Mouse (Mus musculus): ENCODE measurements around the gene Pdx1. TPM values are rescaled to one million over a fixed set of nuclear protein-coding genes. Genes with fewer than 3 reads are reported as not detected.

Pdx1 gene
- polyA plus RNA-seq, 1 experiment from 2014 or later: not detected

DNA sequence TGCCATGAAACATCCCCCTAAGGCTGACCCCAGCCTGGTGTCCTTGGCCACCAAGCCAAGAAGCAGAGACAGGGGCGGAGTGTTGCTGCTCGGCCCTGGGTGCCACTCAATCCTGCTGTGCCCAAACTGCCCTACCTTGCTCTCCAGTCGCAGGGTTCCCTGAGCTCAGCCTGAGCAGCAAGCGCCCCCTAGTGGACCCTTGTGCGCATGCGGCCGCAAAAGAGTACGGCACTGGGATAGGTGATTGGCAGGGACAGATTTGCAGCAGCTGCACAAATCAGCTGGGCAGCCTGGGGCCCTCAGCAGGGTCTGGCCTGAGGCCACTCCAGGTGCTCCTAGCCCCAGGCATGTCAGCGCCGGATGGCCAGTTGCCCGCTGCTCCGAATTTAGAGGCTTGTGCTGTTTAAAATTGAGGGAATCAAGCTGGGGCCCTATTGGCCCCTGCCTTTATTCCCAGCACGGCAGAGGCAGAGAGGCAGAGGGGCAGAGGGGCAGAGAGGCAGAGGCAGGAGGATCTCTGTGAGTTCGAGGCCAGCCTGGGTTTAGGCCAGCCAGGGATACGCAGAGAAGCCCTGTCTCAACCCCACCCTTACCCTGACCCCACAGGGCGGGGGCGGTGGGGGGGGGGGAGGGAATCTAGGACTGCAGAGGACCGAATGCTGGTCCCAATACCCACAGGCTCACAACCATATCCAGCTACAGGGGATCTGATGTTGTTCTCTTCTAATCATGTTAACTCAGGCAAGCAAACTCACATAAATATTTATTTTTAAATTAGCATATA is 23.6 kb downstream of the Pdx1 start:
- H3K4me3 ChIP-seq: no peak overlapping the region
- H3K9me3 ChIP-seq: no peaks in the 10 kb centered on the region
- no peak overlapping the region for H3K9ac ChIP-seq
- 18% methylated on average over 18 of the region's 18 CpGs for WGBS
- no peak overlapping the region for H3K4me2 ChIP-seq
- peak; percentile 61 for ATAC-seq (ENCODE audit: low FRiP score)
- peaks cover 81% of the 10 kb centered on the region for H3K27me3 ChIP-seq
- peaks cover 4% of the 10 kb centered on the region; the same call in 1 of the 2 replicates for H3K4me1 ChIP-seq (replicated peaks)
- no peaks in the 10 kb centered on the region for H3K36me3 ChIP-seq
- H3K27ac ChIP-seq: no peak overlapping the region

DNA sequence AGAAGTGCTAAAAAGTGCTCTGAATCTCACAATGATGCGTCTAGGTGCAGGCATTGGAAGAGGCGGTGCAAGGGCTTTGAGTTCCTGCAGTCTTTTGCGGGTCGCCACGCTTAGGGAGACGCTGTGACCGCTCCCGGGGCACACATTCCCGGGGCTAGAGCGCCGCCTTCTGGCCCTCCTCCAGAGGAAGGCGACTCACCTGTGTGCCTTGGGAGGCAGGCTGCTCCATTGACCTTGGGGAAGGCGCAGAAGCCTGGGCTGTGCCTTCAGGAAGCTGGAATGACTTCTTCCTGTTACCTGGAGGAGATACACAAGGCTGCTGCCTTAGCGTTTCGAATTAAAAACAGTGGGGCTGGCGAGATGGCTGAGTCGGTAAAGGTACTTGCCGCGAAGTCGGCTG is 24.4 kb downstream of the Pdx1 start:
- peaks cover 4% of the 10 kb centered on the region; the same call in 1 of the 2 replicates for H3K4me1 ChIP-seq (replicated peaks)
- no peak overlapping the region for H3K27ac ChIP-seq
- no peaks in the 10 kb centered on the region for H3K36me3 ChIP-seq
- no peaks in the 10 kb centered on the region for H3K9me3 ChIP-seq
- ATAC-seq (ENCODE audit: low FRiP score): no peak
- H3K9ac ChIP-seq: no peak overlapping the region
- H3K4me2 ChIP-seq: no peak overlapping the region
- 12% methylated on average over 20 of the region's 20 CpGs for whole genome bisulfite sequencing
- no peak overlapping the region for H3K4me3 ChIP-seq
- H3K27me3 ChIP-seq: peaks cover 85% of the 10 kb centered on the region

DNA sequence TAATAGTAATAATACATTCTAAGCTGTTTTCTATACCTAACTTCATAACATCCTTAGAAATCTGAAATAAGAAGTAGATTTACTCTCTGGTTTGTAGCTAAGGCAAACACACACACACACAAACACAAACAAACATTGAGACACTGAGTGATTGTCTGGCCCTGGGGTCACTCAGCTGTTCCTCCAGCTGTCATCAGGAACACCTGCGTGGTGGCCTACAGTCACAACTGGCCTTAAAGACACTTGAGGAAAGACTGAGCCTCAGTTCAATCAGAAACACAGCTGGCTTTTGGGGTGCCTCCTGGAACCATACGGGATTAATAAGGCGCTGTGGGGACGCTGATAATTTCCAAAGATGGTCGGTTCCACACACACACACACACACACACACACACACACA is 27.5 kb downstream of the Pdx1 start:
- ATAC-seq (ENCODE audit: low FRiP score): no peak
- H3K4me1 ChIP-seq (replicated peaks): peaks cover 11% of the 10 kb centered on the region
- no peak overlapping the region for H3K9ac ChIP-seq
- H3K27ac ChIP-seq: no peak overlapping the region
- no peak overlapping the region for H3K4me3 ChIP-seq
- H3K36me3 ChIP-seq: no peaks in the 10 kb centered on the region
- WGBS: 69% methylated on average over 5 of the region's 5 CpGs
- H3K9me3 ChIP-seq: no peaks in the 10 kb centered on the region
- H3K27me3 ChIP-seq: peaks cover 100% of the 10 kb centered on the region
- H3K4me2 ChIP-seq: no peak overlapping the region

DNA sequence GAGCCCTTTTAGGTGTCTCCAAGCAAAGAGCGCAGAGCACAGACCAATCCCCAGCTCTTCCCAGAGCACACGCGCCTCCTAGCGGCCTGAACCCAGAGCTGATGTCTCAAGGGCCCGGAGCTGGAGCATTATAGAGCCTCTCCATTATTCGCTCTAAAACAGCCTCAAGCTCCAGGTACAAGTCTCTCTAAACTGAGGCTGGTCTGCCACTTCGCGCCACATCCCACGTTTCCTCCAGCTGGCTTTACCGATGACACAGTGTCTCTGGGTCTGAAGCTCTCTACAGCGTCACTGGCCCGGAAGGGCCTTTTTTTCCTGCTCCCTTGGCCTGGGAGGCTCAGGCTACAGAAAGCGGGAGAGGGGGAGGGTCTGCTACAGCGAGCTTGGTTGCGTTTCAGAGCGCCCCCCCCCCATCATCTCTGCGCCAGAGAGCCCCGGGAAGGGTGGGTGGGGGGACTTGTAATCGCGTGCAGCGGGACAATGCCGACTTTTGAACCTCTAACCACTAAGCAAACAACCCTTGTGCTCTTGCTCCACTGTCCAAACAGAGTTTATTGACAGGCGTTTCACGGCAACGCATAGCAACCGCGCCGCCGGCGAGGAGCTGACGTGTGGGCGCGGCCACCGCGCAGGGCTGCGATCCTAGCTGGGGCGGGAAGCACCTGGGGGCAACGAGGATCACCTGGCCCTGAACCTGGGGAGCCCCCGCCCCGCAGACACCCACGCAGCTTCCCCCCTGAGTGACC is 29.7 kb downstream of the Pdx1 start:
- H3K4me1 ChIP-seq (replicated peaks): peaks cover 8% of the 10 kb centered on the region; the same call in 1 of the 2 replicates
- no peak overlapping the region; the same call in 1 of the 2 replicates for H3K4me3 ChIP-seq
- no peaks in the 10 kb centered on the region for H3K36me3 ChIP-seq
- WGBS: under 1% methylated on average over 41 of the region's 41 CpGs
- H3K27ac ChIP-seq: no peak overlapping the region
- H3K4me2 ChIP-seq: peak overlapping the region; percentile 31
- no peak overlapping the region for H3K9ac ChIP-seq
- H3K27me3 ChIP-seq: peaks cover 100% of the 10 kb centered on the region
- H3K9me3 ChIP-seq: no peaks in the 10 kb centered on the region
- no peak for ATAC-seq (ENCODE audit: low FRiP score)

DNA sequence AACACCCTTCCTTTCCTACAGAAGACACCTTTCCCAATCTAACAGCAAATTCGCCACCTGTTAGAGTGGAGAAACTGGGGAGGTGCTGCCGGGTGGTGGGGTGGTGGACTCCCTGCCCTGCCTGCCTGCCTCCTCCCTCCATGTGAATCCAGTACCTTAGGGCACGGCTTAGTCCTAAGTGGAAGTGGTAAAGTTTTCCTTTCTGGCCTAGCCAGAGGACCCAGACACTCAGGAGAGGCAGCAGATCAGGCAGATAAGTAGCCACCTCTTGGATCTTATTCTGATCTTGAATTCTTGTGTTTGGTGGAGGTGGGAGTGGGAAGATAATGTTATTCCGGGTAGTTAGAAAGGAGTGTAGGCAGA is 30.2 kb downstream of the Pdx1 start:
- H3K27me3 ChIP-seq: peaks cover 100% of the 10 kb centered on the region
- no peak overlapping the region for H3K4me2 ChIP-seq
- H3K4me3 ChIP-seq: no peak overlapping the region
- H3K36me3 ChIP-seq: no peaks in the 10 kb centered on the region
- ATAC-seq (ENCODE audit: low FRiP score): no peak
- H3K9me3 ChIP-seq: no peaks in the 10 kb centered on the region
- 5% methylated on average over 4 of the region's 4 CpGs for WGBS
- no peak overlapping the region for H3K9ac ChIP-seq
- peaks cover 13% of the 10 kb centered on the region for H3K4me1 ChIP-seq (replicated peaks)
- H3K27ac ChIP-seq: no peak overlapping the region

DNA sequence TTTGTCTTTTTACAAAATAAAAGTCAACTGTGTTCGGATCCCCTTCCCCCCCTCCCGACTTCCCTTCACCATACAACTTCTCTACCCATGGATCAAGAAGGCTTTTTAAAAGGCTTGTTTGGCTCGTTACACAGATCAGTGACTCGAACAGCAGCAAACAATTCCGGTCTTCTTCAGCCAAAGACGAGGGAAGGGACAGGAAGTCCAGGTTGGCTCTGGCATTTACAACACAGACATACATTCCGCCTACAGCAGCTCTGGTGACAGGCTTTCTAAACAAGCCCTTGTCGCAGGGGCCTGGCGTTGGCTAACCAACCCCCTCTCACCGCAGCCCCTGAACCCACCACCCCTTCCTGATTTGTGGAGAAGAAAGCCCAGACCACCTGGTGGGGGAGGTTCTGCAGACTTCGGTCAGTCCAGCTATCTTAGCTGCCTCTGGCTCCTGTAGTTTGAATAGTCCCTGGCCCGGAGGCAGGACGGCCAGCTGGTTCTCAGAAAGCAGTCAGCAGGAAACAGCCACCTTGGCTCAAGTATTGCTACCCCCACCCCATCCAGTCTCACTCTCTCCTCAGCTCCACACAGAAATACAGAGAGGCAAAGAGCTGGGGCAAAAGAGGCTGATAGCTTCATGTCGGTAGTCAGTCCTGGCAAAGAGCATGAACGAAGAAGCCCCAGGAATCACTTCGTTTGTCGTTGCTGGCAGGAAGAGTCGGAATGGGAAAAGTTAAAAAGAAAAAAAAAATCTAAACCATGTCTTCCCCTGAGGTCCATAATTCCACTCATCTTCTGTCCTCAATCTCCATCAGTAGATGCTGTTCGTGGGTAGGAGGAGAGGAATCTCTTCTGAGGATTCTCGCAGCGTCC is 31.4 kb downstream of the Pdx1 start:
- Histone ChIP-seq H3K4me2 (no peak overlapping the region), H3K9me3 (no peaks in the 10 kb centered on the region), H3K27me3 (peaks cover 100% of the 10 kb centered on the region), H3K4me3 (no peak overlapping the region), H3K36me3 (no peaks in the 10 kb centered on the region), H3K27ac (no peak overlapping the region), H3K9ac (no peak overlapping the region), H3K4me1 (replicated peaks) (peaks cover 16% of the 10 kb centered on the region)
- ATAC-seq (ENCODE audit: low FRiP score): no peak
- 2% methylated on average over 21 of the region's 21 CpGs for WGBS

DNA sequence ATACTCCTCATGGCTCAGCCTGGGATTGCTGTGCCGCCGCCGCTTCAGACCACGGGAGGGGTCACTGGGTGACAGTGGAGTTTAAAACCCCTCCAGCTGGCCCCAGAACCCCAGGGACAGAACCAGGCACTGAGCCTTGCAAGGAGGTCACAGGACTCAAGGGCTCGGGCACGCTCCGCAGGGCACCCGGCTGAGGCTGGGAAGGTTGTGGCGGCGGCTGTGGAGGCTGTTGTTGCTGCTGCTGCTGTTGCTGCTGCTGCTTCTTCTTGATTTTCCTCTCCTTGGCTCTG is 32.0 kb downstream of the Pdx1 start:
- Histone ChIP-seq H3K27me3 (peaks cover 100% of the 10 kb centered on the region), H3K9ac (no peak overlapping the region), H3K4me1 (replicated peaks) (peaks cover 21% of the 10 kb centered on the region), H3K27ac (no peak overlapping the region), H3K4me2 (no peak overlapping the region), H3K36me3 (no peaks in the 10 kb centered on the region), H3K4me3 (no peak overlapping the region), H3K9me3 (no peaks in the 10 kb centered on the region)
- WGBS: 4% methylated on average over 10 of the region's 10 CpGs
- ATAC-seq (ENCODE audit: low FRiP score): no peak

DNA sequence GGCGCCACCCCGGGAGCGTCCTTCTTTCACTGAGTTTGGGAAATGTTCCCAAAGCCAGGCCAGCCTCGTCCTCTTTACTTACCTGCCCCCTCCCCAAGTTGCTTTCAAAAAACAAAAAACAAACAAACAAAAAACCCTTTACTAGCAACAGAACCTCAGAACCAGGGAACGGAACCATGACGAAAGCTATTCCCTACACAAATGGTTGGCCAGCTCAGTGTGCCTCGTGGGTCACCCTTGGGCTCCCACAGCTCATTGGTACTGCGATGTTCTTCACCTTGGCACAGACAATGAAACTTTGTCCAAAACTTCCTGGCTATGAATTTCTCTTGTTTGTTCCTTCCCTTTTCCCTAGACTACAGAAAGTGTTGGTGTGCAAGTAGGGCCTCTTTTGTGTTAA is 32.4 kb downstream of the Pdx1 start:
- Histone ChIP-seq H3K27ac (no peak overlapping the region), H3K27me3 (peaks cover 100% of the 10 kb centered on the region), H3K9me3 (no peaks in the 10 kb centered on the region), H3K4me2 (no peak overlapping the region), H3K4me3 (no peak overlapping the region), H3K36me3 (no peaks in the 10 kb centered on the region), H3K4me1 (replicated peaks) (peaks cover 23% of the 10 kb centered on the region), H3K9ac (no peak overlapping the region)
- no peak for ATAC-seq (ENCODE audit: low FRiP score)
- WGBS: 8% methylated on average over 8 of the region's 8 CpGs

DNA sequence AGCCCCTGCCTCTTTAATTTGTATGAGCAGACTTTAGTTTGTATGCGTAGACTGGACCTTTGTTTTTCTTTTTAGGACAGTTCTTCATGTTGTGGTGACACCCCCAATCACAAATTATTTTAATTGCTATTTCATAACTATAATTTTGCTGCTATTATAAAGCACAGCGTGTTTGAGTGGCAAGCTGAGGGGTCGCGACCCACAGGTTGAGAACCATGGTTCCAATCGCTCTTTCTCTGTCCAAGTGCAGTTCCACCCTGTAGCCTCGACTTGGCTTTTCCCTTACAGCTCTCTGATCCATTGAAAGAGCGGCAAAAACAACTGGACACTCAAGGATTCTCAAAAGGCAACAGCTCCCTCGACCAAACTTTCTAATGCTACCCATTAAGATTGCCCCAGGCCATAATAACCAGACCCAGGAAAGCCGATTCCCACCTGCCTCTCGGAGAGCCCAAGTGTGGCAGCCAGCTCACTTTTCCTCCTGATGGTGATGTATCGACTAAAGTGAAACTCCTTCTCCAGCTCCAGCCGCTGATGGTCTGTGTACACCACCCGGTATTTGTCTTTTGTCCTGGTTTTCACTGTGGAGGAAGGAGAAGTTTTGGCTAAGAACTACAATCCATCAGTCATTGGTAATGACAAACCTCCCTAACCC is 33.1 kb downstream of the Pdx1 start:
- Histone ChIP-seq H3K4me3 (no peak overlapping the region), H3K36me3 (no peaks in the 10 kb centered on the region), H3K9ac (no peak overlapping the region), H3K27ac (no peak overlapping the region), H3K4me2 (no peak overlapping the region), H3K9me3 (no peaks in the 10 kb centered on the region), H3K4me1 (replicated peaks) (peaks cover 23% of the 10 kb centered on the region), H3K27me3 (peaks cover 100% of the 10 kb centered on the region)
- 6% methylated on average over 13 of the region's 13 CpGs for WGBS
- no peak for ATAC-seq (ENCODE audit: low FRiP score)

DNA sequence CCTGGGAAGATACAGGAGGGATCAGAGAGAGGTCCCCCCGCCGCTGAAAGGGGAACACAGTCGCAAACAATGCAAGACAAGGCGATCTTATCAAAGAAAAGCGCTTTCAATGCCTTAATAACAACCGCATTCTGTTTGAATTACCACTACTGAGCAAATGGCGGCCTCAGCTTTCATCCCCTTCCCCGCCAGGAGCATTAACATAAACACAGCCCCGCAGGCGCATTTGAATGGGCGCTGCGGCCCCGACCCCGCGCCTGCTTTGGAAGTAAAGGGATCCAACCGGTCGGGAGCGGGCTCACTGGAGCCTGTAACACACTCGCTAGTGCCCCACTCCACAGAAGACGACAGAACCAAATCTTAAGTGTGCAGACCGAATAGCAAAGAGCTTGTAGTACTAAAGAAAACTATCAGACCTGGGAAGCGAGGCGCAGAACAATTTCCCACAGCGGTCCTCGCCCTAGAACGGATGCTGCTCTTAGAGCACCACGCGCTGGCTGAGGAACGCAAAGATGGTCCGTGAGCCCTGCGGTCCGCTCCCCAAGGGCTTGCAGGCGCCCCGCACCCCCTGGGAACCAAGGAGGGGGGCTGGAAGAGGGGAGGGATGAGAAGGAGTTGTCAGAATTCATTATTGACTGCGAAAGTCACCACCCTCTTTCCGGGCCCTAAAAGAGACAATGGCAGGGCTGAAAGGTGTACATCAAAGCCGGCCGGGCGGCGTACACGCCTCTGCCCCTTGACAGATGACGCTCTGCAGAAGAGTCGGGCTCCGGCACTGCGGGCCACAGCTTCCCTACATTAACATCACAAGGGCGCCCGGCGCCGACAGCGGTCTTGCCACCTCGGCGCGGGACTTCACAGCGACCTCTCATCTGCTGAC is 34.8 kb downstream of the Pdx1 start:
- Histone ChIP-seq H3K4me3 (no peak overlapping the region), H3K27me3 (peaks cover 100% of the 10 kb centered on the region), H3K9me3 (no peaks in the 10 kb centered on the region), H3K27ac (no peak overlapping the region), H3K4me2 (no peak overlapping the region), H3K4me1 (replicated peaks) (peaks cover 19% of the 10 kb centered on the region), H3K36me3 (no peaks in the 10 kb centered on the region), H3K9ac (no peak overlapping the region)
- ATAC-seq (ENCODE audit: low FRiP score): no peak
- WGBS: under 1% methylated on average over 54 of the region's 54 CpGs

DNA sequence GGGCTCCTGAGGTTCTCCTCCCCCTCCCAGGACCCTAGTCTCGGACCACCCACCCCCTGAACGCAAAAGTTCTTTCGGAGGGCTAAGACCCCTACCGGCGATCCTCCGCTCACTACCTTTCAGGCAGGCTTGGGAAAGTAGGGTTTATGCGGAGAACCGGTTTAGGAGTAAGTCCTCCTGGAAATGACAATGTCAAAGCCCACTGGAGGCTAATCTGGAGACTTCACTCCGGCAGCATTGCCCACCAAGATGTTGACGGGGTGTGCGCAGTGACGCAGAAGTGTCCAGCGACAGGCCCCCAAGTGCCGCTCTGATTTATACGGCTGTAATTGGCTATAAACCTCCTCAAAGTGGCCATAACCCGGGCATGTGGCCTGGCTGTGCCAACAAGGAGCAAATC is 35.4 kb downstream of the Pdx1 start:
- ATAC-seq (ENCODE audit: low FRiP score): no peak
- WGBS: under 1% methylated on average over 16 of the region's 16 CpGs
- Histone ChIP-seq H3K9me3 (no peaks in the 10 kb centered on the region), H3K27me3 (peaks cover 100% of the 10 kb centered on the region), H3K4me3 (no peak overlapping the region), H3K4me2 (no peak overlapping the region), H3K9ac (no peak overlapping the region), H3K27ac (no peak overlapping the region), H3K4me1 (replicated peaks) (peaks cover 16% of the 10 kb centered on the region), H3K36me3 (no peaks in the 10 kb centered on the region)

All from hindbrain, embryonic 13.5 days (tissue).